Mouse (Mus musculus) ES-Bruce4 (cell line): Measurements from ENCODE around the gene Vapa. TPM values are rescaled to one million over a fixed set of nuclear protein-coding genes. Genes with fewer than 3 reads are reported as not detected.

Source experiments
- H3K27ac ChIP-seq: 2 replicates; pipeline ENCODE4 v1.5.1; 2012; ENCODE audit warnings: low read length, inconsistent platforms; ENCODE audit not compliant: insufficient read depth
- H3K27me3 ChIP-seq: 2 replicates; pipeline ENCODE4 v1.6.1; 2012; ENCODE audit warnings: mild to moderate bottlenecking, low read length, inconsistent platforms; ENCODE audit not compliant: control insufficient read depth, poor library complexity, insufficient read depth, severe bottlenecking
- H3K36me3 ChIP-seq: 2 replicates; pipeline ENCODE4 v1.6.1; 2012; ENCODE audit warnings: inconsistent platforms, mild to moderate bottlenecking, low read length, moderate library complexity; ENCODE audit not compliant: control insufficient read depth, poor library complexity, insufficient read depth, severe bottlenecking
- H3K4me1 ChIP-seq: one replicate; pipeline ENCODE4 v1.8.1; 2011; ENCODE audit warnings: low read length; ENCODE audit not compliant: control insufficient read depth, insufficient read depth
- H3K4me3 ChIP-seq: 2 replicates; pipeline ENCODE4 v1.5.1; 2011; ENCODE audit warnings: low read depth, mild to moderate bottlenecking, low read length
- H3K9ac ChIP-seq: 2 replicates; pipeline ENCODE4 v1.6.1; 2012; ENCODE audit warnings: low read depth, mild to moderate bottlenecking, inconsistent platforms; ENCODE audit not compliant: poor library complexity, severe bottlenecking
- H3K9me3 ChIP-seq: replicated peaks from 2 replicates; pipeline ENCODE4 v1.6.1; 2012; ENCODE audit warnings: mild to moderate bottlenecking, low read length, inconsistent platforms; ENCODE audit not compliant: control insufficient read depth, poor library complexity, insufficient read depth, severe bottlenecking
- CTCF ChIP-seq: IDR thresholded peaks from one replicate; pipeline ENCODE4 v1.8.1; 2011; ENCODE audit warnings: low read depth, low read length
- EP300 ChIP-seq: IDR thresholded peaks from 2 replicates; pipeline ENCODE4 v1.6.1; 2011; ENCODE audit warnings: low read depth, low read length; ENCODE audit not compliant: insufficient read depth
- POLR2A ChIP-seq: IDR thresholded peaks from one replicate; pipeline ENCODE4 v1.8.1; 2011; ENCODE audit warnings: low read length; ENCODE audit not compliant: insufficient read depth
- polyA plus RNA-seq: library from polyadenylated mRNA; stranded (reverse); fragments of >200 nt; gene quantifications from 2 replicates; pipeline ENCODE4 v1.2.4, GENCODE M21; 2011; ENCODE audit warnings: low read depth; ENCODE audit not compliant: missing spikeins, insufficient read depth, insufficient read length

Vapa gene
- polyA plus RNA-seq, 1 experiment = 311 TPM

- H3K27ac ChIP-seq = no peak overlapping the region
- TF ChIP-seq EP300 = no peak
- peaks cover under 1% of the 10 kb centered on the region for H3K4me1 ChIP-seq
- no peaks in the 10 kb centered on the region for H3K27me3 ChIP-seq
- H3K9me3 ChIP-seq = no peaks in the 10 kb centered on the region
- no peak overlapping the region for H3K9ac ChIP-seq
- H3K36me3 ChIP-seq = no peaks in the 10 kb centered on the region
- H3K4me3 ChIP-seq = no peak overlapping the region
Observed at GRCm38 (mm10) chr17:65643579-65643978, 30.2 kb upstream of the Vapa start.

GRCm38 (mm10) chr17:65643051-65643521 lies 29.7 kb upstream of the Vapa start:
- TF ChIP-seq CTCF = no peak
- TF ChIP-seq POLR2A = no peak
- no peak for TF ChIP-seq EP300

GRCm38 (mm10) chr17:65642578-65642991 lies 29.2 kb upstream of the Vapa start:
- Histone ChIP-seq H3K9ac (no peak overlapping the region), H3K4me1 (no peaks in the 10 kb centered on the region), H3K27ac (no peak overlapping the region), H3K4me3 (no peak overlapping the region), H3K36me3 (no peaks in the 10 kb centered on the region), H3K9me3 (no peaks in the 10 kb centered on the region), H3K27me3 (no peaks in the 10 kb centered on the region)
- TF ChIP-seq EP300 = no peak
- no peak for TF ChIP-seq POLR2A
- TF ChIP-seq CTCF = no peak

More at GRCm38 (mm10) chr17:65643051-65643521, 29.7 kb upstream of the Vapa start:
- H3K9me3 ChIP-seq = no peaks in the 10 kb centered on the region
- no peak overlapping the region for H3K27ac ChIP-seq
- H3K9ac ChIP-seq = no peak overlapping the region
- H3K4me1 ChIP-seq = no peaks in the 10 kb centered on the region
- H3K36me3 ChIP-seq = no peaks in the 10 kb centered on the region
- no peak overlapping the region for H3K4me3 ChIP-seq
- no peaks in the 10 kb centered on the region for H3K27me3 ChIP-seq

GRCm38 (mm10) chr17:65641734-65642218 lies 28.4 kb upstream of the Vapa start, which contains the start of gene Txndc2:
Gene Txndc2, minus strand, starts transcription at chr17:65642168.
- H3K27me3 ChIP-seq = no peaks in the 10 kb centered on the region
- H3K4me3 ChIP-seq = no peak within 1 kb of the TSS
- H3K4me1 ChIP-seq = no peaks in the 10 kb centered on the region
- TF ChIP-seq EP300 (no peak), CTCF (no peak), POLR2A (no peak)
- H3K36me3 ChIP-seq = no peaks in the 10 kb centered on the region
- H3K9ac ChIP-seq = no peak within 1 kb of the TSS
- no peaks in the 10 kb centered on the region for H3K9me3 ChIP-seq
- no peak within 1 kb of the TSS for H3K27ac ChIP-seq

GRCm38 (mm10) chr17:65639144-65639543 lies 25.8 kb upstream of the Vapa start:
- no peaks in the 10 kb centered on the region for H3K9me3 ChIP-seq
- TF ChIP-seq EP300 (no peak), CTCF (no peak), POLR2A (no peak)
- H3K36me3 ChIP-seq = no peaks in the 10 kb centered on the region
- no peaks in the 10 kb centered on the region for H3K4me1 ChIP-seq
- H3K27me3 ChIP-seq = no peaks in the 10 kb centered on the region
- H3K27ac ChIP-seq = no peak overlapping the region
- H3K9ac ChIP-seq = no peak overlapping the region
- no peak overlapping the region for H3K4me3 ChIP-seq

- H3K4me1 ChIP-seq = no peaks in the 10 kb centered on the region
- no peak overlapping the region for H3K9ac ChIP-seq
- H3K36me3 ChIP-seq = no peaks in the 10 kb centered on the region
- TF ChIP-seq EP300 = no peak
- TF ChIP-seq CTCF = no peak
- TF ChIP-seq POLR2A = no peak
- H3K27me3 ChIP-seq = no peaks in the 10 kb centered on the region
- no peak overlapping the region for H3K4me3 ChIP-seq
- H3K9me3 ChIP-seq = no peaks in the 10 kb centered on the region
- H3K27ac ChIP-seq = no peak overlapping the region
Observed at GRCm38 (mm10) chr17:65635715-65636360, 22.5 kb upstream of the Vapa start.
